Mouse (Mus musculus): ENCODE measurements around the gene Lingo3.
"Not testable (repeated sequence)": the region's sequence is repeated elsewhere in the genome, so short reads cannot be mapped to it uniquely, and the experiment has no call there.

Lingo3 gene

DNA sequence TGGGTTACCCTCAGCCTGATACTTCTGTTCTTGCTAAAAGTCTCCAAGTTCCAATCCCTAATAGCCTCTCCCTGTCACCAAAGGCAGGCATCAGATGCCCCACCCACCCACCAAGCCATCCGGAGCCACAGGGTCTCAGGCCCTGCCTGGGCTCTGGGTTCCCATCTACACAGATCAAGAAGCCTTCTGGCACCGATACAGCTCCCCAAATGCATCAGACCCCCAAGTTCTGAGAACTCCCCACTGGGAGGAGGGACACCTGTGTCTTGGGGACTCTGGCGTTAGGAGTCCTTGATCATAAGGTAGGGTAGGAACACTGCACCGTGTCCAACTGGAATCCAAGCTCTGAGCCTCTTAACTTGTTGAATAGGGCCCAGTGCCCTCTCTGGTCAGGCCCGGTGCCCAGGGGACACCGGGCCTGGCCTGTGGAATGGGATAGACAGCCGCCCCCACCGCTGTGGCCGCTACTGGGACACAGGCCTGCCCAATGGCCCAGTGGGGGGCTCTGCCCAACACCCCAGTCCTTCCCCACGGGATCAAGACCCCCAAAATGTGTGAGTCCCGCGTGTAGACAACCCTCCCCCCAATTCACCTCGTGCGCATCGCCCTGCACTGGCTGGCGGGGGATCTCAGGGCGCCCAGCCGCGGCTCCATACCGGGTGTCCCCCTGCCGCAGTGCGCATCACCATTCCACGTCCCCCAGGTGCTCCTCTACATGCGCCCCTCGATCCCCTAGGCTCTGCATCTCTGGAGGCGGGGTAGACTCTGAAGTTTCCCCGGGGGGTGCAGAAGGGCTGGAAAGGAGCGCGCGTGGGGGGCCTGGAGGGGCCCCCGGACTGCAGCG, 530 bp downstream of the Lingo3 start:
- DNase-seq (ENCODE audit: low spot score in 2 of 2) = no peak

GRCm38 (mm10) chr10:80842334-80842733, 1.5 kb downstream of the Lingo3 start:
- DNase-seq (ENCODE audit: low spot score in 2 of 2) = no peak

- no peak for DNase-seq (ENCODE audit: low spot score in 2 of 2)
Observed at GRCm38 (mm10) chr10:80841685-80842084, 2.2 kb downstream of the Lingo3 start.

- DNase-seq (ENCODE audit: low spot score in 2 of 2) = no peak
Observed at GRCm38 (mm10) chr10:80839848-80840247, 4.0 kb downstream of the Lingo3 start.

DNA sequence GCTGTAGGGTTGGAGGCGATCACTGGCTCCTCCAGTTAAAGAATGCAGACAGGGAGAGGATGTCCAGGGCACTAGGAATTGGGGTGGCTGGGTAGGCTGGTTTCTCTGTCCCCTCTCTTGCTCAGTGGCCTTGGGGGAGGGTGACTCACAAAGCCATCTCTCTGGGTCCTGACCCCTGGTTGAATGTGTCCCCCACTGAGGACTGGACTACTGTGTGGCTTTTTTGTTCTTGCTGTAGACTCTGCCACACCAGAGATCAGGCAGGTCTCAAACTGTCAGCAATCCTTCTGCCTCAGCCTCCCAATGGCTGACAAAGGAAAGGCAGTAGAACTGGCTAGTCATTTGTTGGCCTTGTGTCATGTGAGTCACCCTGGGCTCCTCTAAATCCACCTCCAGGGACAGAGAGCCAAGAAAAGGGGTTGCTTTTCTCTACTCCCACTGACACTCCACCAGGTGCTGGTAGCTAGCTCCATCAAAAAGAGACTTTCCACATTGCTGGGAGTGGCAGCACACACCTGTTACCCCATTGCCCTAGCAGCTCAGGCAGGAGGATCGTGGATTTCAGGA, 5.4 kb downstream of the Lingo3 start:
- no peak for DNase-seq (ENCODE audit: low spot score in 2 of 2)

DNA sequence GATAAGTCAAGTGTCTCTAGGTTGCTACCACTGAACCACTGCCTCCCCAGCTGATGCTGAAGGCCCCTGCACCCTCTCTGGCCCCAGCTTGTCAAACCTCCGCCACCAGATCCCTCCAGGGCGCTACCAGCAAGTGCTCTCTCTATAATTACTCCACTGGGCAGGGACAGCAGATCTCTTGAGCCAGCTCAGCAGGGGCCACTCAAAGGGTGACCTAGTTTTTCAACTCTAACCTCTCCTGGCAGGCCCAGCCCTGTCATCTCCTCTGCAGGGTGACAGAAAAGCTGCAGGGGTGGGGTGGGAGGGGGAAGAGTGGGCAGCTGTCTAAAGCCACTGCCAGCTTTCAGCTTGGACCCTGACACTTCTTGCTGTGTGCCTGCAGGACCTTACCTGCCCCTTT, 6.0 kb downstream of the Lingo3 start:
- DNase-seq (ENCODE audit: low spot score in 2 of 2) = no peak

- DNase-seq (ENCODE audit: low spot score in 2 of 2) = no peak
Observed at GRCm38 (mm10) chr10:80836949-80837379, 6.9 kb downstream of the Lingo3 start.

DNA sequence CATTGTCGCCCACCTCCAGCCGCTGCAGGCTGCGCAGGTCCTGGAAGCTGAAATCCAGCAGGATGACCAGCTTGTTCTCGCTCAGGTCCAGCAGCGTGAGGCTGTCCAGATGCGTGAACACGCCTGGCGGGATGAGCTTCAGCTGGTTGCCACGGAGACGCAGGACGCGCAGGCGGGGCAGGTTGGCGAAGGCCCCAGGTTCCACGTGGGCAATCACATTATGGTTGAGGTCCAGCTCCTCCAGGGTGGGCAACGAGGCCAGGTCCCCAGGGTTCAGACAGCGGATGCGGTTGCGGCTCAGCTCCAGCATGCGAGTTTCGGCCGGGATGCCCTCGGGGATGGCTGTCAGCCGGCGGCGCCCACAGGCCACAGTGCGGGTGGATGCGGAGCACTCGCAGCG, 8.2 kb downstream of the Lingo3 start:
- no peak for DNase-seq (ENCODE audit: low spot score in 2 of 2)

DNA sequence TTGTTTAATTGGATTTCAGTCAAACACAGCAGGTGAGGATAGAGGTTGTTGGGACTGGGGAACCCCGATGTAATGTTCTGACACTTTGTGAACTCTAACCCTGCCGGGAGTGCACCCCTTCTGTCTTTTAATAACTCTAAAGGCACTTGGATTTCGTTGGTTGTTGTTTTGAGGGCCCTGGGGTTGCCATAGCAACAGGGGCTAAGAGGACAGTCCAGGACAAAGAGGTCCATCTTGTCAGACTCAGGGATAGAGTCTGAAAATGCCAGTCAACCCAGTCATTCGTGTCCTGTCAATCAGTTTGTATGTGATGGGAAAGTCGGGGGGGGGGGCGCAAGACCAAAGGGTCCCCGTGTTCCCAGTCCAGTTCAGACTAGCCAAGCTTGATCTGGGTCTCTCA, 11.0 kb downstream of the Lingo3 start:
- DNase-seq (ENCODE audit: low spot score in 2 of 2) = no peak

- DNase-seq (ENCODE audit: low spot score in 2 of 2) = peak in 1 of 2 experiments; percentile 79
Observed at GRCm38 (mm10) chr10:80831136-80831535, 12.7 kb downstream of the Lingo3 start.

DNA sequence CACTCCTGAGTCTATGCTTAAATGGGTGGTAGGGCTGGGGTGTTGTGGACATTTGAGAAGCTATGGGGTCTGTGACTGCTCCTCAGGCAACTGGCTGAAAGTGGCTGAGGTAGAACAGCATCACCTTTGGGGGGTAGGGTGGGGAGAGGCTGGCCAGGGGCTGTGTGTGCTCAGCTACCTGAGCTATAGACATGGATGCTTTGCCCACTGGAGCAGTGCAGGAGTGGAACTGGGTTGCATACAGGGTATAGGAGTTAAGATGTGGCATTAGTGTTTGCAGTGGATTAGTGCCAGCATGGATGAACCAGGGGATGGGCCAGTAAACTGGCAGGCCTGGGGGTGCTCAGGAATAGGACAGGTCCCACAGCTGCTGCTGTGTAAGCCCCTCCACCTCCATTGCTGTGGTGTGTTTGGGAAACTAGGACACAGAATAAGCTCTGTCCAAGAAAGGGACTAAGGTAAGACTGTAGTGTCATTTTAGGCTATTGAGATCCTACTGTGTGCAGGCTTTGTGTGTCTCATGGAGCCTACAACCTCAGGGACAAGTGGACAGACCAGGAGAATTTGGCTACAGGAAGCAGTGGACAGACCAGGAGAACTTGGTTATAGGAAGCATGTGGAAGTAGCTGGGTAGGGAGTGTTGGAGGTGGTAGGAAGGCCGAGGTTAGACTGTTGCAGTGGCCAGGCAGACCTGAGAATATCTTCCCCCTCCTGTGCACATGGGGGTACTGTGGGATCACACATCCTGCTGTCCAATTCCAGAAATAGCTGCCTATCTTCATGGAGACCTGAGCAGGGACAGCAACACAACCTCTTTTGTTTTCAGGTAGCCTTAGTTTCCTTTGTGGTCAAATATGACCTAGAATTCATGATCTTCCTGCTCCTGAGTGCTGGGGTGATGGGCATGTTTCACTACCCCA, 14.2 kb downstream of the Lingo3 start:
- DNase-seq (ENCODE audit: low spot score in 2 of 2) = no peak

DNA sequence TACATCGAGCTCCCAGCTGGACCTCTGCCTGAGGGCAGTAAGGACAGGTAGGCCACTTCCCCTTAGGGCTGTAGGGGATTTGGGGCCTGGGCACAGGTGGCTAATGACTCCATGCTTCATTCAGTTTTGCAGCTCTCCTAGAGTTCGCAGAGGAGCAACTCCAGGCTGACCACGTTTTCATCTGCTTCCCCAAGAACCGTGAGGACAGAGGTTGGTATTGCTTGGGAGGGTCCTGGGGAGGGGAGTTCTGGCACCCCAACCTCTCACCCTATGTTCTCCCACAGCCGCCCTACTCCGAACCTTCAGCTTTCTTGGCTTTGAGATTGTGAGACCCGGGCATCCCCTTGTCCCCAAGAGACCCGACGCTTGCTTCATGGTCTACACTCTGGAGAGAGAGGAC, 15.3 kb downstream of the Lingo3 start:
- not testable (repeated sequence) for DNase-seq (ENCODE audit: low spot score in 2 of 2)

- DNase-seq (ENCODE audit: low spot score in 2 of 2) = no peak
Observed at GRCm38 (mm10) chr10:80827870-80828420, 15.9 kb downstream of the Lingo3 start.

DNA sequence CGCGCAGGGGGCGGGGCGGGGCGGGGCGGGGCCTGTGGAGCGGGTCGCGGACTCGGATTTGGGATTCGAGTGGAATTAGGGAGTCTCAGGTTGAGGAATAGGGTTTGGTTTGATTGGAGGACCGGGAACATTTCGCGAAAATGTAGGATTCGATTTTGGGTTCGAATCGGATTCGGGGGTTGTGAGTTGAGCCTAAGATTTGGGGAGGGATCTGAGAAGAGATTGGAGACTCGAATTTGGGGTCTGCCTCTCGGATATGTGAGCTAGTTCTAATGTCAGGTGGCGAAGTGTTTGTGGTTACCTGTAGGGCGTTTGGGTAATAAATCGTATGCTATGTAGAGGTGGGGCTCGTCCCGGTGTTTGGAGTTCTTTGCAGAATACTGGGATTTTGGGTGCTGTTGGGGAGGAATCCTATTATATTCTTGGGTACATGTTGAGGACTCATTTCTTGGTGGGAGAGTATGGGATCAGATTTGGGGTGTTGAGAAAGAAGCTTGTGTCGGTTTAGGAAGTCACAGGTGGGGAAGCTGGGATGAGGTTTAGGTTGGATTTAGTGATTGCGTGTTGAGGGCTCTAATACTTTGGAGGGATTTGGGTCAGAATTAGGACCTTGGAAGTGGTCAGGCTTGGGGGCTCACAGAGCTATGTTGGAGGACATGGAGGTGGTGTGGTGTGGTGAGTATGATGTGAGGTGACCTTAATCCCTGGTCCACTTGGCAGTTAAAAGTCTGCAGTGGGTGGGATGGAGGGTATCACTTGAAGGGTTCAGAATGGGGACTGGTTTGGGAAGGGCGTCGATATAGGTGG, 16.6 kb downstream of the Lingo3 start:
- no peak for DNase-seq (ENCODE audit: low spot score in 2 of 2)

- DNase-seq (ENCODE audit: low spot score in 2 of 2) = peak; percentile 98 to 99
Observed at GRCm38 (mm10) chr10:80826151-80827062, 17.4 kb downstream of the Lingo3 start, which contains the start of gene Oaz1. TSS of gene Oaz1 (plus strand) at chr10:80826656.

DNA sequence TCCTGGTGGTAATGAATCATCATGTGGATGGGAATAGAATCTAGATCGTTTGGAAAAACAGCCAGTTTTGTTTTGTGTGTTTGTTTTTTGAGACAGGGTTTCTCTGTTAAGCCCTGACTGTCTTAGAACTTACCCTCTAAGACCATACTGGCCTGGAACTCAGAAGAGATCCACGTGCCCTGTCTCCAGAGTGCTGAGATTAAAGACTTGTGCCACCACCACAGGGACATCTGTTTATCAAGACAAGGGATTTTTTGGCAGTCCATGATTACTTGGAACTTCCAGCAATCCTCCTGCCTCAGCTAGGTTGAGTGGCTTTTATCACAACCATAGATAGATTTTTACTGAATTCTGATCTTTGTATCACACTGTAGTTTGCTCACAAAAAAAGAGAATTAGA, 19.0 kb downstream of the Lingo3 start:
- DNase-seq (ENCODE audit: low spot score in 2 of 2) = no peak

DNA sequence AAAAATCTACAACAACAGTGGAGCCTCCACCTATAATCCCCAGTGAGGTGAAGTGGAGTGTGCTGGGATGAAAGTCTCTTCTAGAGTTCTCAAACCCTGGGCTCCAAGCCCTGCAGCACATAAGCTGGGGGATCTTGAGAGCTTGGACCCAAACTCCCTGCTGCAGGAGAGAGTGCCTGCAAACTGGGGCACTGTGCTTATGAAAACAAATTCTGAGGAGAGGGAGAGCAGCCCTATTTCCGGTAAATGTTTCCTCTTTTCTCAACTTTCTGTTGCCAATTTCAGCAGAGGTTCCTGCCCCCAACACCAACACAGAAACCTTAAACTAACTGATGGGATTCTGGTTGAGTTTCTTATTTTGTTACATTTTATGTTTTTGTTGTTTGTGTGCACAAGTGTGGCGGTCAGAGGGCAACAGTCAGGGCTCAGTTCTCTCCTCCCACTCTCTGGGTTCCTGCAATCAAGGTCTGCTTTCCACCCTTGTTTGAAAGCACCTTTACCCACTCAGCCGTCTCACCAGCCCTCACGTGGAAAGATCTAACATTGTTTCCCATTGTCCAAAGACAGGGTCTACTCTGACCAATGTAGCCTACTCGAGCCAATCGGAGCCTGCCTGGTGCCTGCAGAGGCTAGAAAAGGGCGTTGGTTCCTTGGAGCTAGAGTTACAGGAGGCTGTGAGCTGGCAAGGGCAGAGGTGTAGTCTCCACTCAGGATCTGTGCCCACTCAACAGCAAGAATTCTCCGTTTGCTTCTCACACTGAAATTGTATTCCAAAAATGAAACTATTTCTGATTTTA, 19.8 kb downstream of the Lingo3 start:
- peak in 1 of 2 experiments; percentile 50 for DNase-seq (ENCODE audit: low spot score in 2 of 2)

DNA sequence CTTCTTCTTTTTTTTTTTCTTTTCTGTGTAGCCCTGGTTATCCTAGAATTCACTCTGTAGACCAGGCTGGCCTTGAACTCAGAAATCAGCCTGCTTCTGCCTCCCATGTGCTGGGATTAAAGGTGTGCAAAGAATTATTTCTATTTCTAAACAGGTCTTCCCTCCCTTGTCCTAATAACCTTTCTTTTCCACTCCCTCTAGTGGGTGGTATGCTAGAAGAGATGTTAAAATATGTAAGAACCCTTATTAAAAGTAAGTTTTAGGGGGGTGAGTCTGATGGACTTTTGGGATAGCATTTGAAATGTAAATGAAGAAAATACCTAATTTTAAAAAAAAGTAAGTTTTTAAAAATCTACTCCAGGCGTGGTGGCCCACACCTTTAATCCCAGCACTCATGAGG, 20.5 kb downstream of the Lingo3 start:
- no peak for DNase-seq (ENCODE audit: low spot score in 2 of 2)

GRCm38 (mm10) chr10:80822528-80822927, 21.3 kb downstream of the Lingo3 start:
- no peak for DNase-seq (ENCODE audit: low spot score in 2 of 2)

Data from spleen, postnatal 10 days (tissue).